In genomic region chrX:10485664-10486211, GRCm38 (mm10) we compare ENCODE assay signal across 8 mouse cellular contexts. TPM values are rescaled to one million over a fixed set of nuclear protein-coding genes. Genes with fewer than 3 reads are reported as not detected.
A peak's percentile ranks its signal among the peaks of the same experiment; 100 is the strongest.
DNase-seq lines count a peak whose midpoint lies in the region; ATAC-seq and TF ChIP-seq lines count a peak whose summit lies in the region.

No protein-coding gene starts in this region.

- peak overlapping the region; percentile 58 for H3K4me2 ChIP-seq in forebrain, embryonic 13.5 days
- peak overlapping the region; percentile 70 for H3K4me2 ChIP-seq in heart, embryonic 16.5 days (ENCODE audit: low read depth, low read length)
- H3K4me2 ChIP-seq in liver, embryonic 14.5 days (ENCODE audit: low read depth), result peak overlapping the region; percentile 20
- peak overlapping the region; percentile 47 for H3K4me2 ChIP-seq in neural tube, embryonic 14.5 days (ENCODE audit: low read depth, low read length)

- 14% methylated on average over 26 of the region's 27 CpGs for WGBS in forebrain, embryonic 13.5 days
- 10% methylated on average over 27 of the region's 27 CpGs for WGBS in heart, embryonic 16.5 days
- WGBS in liver, embryonic 14.5 days (ENCODE audit: insufficient replicate concordance), result 12% methylated on average over 27 of the region's 27 CpGs
- WGBS in neural tube, embryonic 14.5 days, result 11% methylated on average over 27 of the region's 27 CpGs

- peak; percentile 85 for DNase-seq in brain, embryonic 14.5 days (ENCODE audit: low read depth)
- peak; percentile 29 to 51 for DNase-seq in kidney, postnatal 36 days
- no peak for DNase-seq in liver, embryonic 14.5 days (ENCODE audit: low read depth in 3 of 3, low spot score in 3 of 3)

- no peaks in the 10 kb centered on the region for H3K36me3 ChIP-seq in E14TG2a.4 (ENCODE audit: insufficient read depth, low read length)
- H3K36me3 ChIP-seq in forebrain, embryonic 13.5 days (ENCODE audit: poor library complexity, severe bottlenecking), result no peaks in the 10 kb centered on the region
- no peaks in the 10 kb centered on the region for H3K36me3 ChIP-seq in heart, embryonic 16.5 days (ENCODE audit: control insufficient read depth, insufficient read depth)
- H3K36me3 ChIP-seq in liver, embryonic 14.5 days (replicated peaks; ENCODE audit: control insufficient read depth, insufficient read depth, low read depth), result no peaks in the 10 kb centered on the region
- H3K36me3 ChIP-seq in neural tube, embryonic 14.5 days (ENCODE audit: control insufficient read depth, insufficient read depth, low read length), result no peaks in the 10 kb centered on the region

- no peaks in the 10 kb centered on the region; the same call in 1 of the 2 replicates for H3K4me1 ChIP-seq in E14TG2a.4 (replicated peaks; ENCODE audit: low read depth, low read length)
- no peaks in the 10 kb centered on the region for H3K4me1 ChIP-seq in forebrain, embryonic 13.5 days
- H3K4me1 ChIP-seq in heart, embryonic 16.5 days (ENCODE audit: control insufficient read depth, insufficient read depth, low read length), result no peaks in the 10 kb centered on the region
- no peaks in the 10 kb centered on the region for H3K4me1 ChIP-seq in liver, embryonic 14.5 days (replicated peaks; ENCODE audit: control insufficient read depth in 2 of 2, insufficient read depth in 2 of 2, low read length in 1 of 2)
- no peaks in the 10 kb centered on the region for H3K4me1 ChIP-seq in neural tube, embryonic 14.5 days (ENCODE audit: control insufficient read depth, insufficient read depth, low read length)

- ATAC-seq in forebrain, embryonic 13.5 days, result peak; percentile 88
- peak; percentile 78 for ATAC-seq in heart, embryonic 16.5 days (replicated peaks; ENCODE audit: extremely low read depth, insufficient read depth, low FRiP score)
- ATAC-seq in liver, embryonic 14.5 days (ENCODE audit: insufficient read depth), result no peak
- peak; percentile 93 for ATAC-seq in neural tube, embryonic 14.5 days (ENCODE audit: low read depth)
- no peak for ATAC-seq in megakaryocyte, adult 5-6 weeks (ENCODE audit: poor library complexity, severe bottlenecking)

- no peak for TF ChIP-seq CTCF in E14TG2a.4 (conservative IDR thresholded peaks at IDR 0.05; ENCODE audit: low read length)
- TF ChIP-seq CTCF in brain, embryonic 14.5 days (IDR thresholded peaks at IDR 0.05; ENCODE audit: borderline replicate concordance, extremely low read depth, insufficient read depth, insufficient read length), result peak; percentile 15; the same call in 1 of the 2 replicates
- no peak for TF ChIP-seq CTCF in liver, embryonic 14.5 days (IDR thresholded peaks at IDR 0.05; ENCODE audit: low read depth)

- H3K27me3 ChIP-seq in E14TG2a.4 (ENCODE audit: insufficient read depth, low read length), result peaks cover 18% of the 10 kb centered on the region
- H3K27me3 ChIP-seq in forebrain, embryonic 13.5 days, result no peaks in the 10 kb centered on the region
- no peaks in the 10 kb centered on the region for H3K27me3 ChIP-seq in heart, embryonic 16.5 days (ENCODE audit: control insufficient read depth, insufficient read depth, low read length)
- no peaks in the 10 kb centered on the region for H3K27me3 ChIP-seq in liver, embryonic 14.5 days (ENCODE audit: control insufficient read depth, insufficient read depth, low read length)
- H3K27me3 ChIP-seq in neural tube, embryonic 14.5 days (ENCODE audit: control insufficient read depth, insufficient read depth, low read length), result no peaks in the 10 kb centered on the region

- H3K4me3 ChIP-seq in E14TG2a.4 (replicated peaks; ENCODE audit: low read length), result peak overlapping the region; percentile 73
- H3K4me3 ChIP-seq in forebrain, embryonic 13.5 days, result peak overlapping the region; percentile 51
- H3K4me3 ChIP-seq in heart, embryonic 16.5 days (ENCODE audit: low read length), result peak overlapping the region; percentile 63
- H3K4me3 ChIP-seq in liver, embryonic 14.5 days (ENCODE audit: insufficient read depth in 1 of 2, low read depth in 2 of 2, low read length in 2 of 2), result peak overlapping the region; percentile 38 to 61
- peak overlapping the region; percentile 46 for H3K4me3 ChIP-seq in neural tube, embryonic 14.5 days (ENCODE audit: low read depth, low read length)

- no peak for TF ChIP-seq POLR2A in brain, embryonic 14.5 days (IDR thresholded peaks at IDR 0.05; ENCODE audit: borderline replicate concordance, extremely low read depth, insufficient read depth, insufficient read length, poor library complexity, severe bottlenecking)

- TF ChIP-seq EP300 in liver, embryonic 14.5 days (IDR thresholded peaks at IDR 0.05; ENCODE audit: low read depth), result no peak

- H3K27ac ChIP-seq in forebrain, embryonic 13.5 days, result peak overlapping the region; percentile 65
- peak overlapping the region; percentile 68 for H3K27ac ChIP-seq in heart, embryonic 16.5 days (ENCODE audit: low read length)
- H3K27ac ChIP-seq in liver, embryonic 14.5 days, result no peak overlapping the region
- H3K27ac ChIP-seq in neural tube, embryonic 14.5 days (ENCODE audit: low read depth, low read length), result peak overlapping the region; percentile 58

- no peaks in the 10 kb centered on the region for H3K9me3 ChIP-seq in E14TG2a.4 (ENCODE audit: low read length)
- no peaks in the 10 kb centered on the region for H3K9me3 ChIP-seq in forebrain, embryonic 13.5 days (replicated peaks)
- H3K9me3 ChIP-seq in heart, embryonic 16.5 days (replicated peaks; ENCODE audit: control insufficient read depth, low read length), result no peaks in the 10 kb centered on the region
- H3K9me3 ChIP-seq in liver, embryonic 14.5 days (ENCODE audit: control insufficient read depth, low read length), result no peaks in the 10 kb centered on the region
- no peaks in the 10 kb centered on the region for H3K9me3 ChIP-seq in neural tube, embryonic 14.5 days (ENCODE audit: control insufficient read depth, low read length)

- peak overlapping the region; percentile 70 for H3K9ac ChIP-seq in forebrain, embryonic 13.5 days
- peak overlapping the region; percentile 69 for H3K9ac ChIP-seq in heart, embryonic 16.5 days (ENCODE audit: low read length)
- no peak overlapping the region for H3K9ac ChIP-seq in liver, embryonic 14.5 days (replicated peaks)
- peak overlapping the region; percentile 63 for H3K9ac ChIP-seq in neural tube, embryonic 14.5 days (replicated peaks; ENCODE audit: low read depth, low read length)

RNA-seq across cellular contexts. Expression of gene Tspan7, which starts 0.8 kb away (rescaled TPM):
- 230 and 262 TPM in 2 replicates for polyA plus RNA-seq in brain, embryonic 14.5 days (2012; rRNA removed)
- polyA plus RNA-seq in forebrain, embryonic 13.5 days (2015; fragmentation: Nextera tagmentation; extraction: Ambion mirVana), result 165 and 188 TPM in 2 replicates
- polyA plus RNA-seq in heart, embryonic 16.5 days (2015; fragmentation: Nextera tagmentation; extraction: Ambion mirVana), result 97.3 and 102 TPM in 2 replicates
- polyA plus RNA-seq in liver, embryonic 14.5 days (2012; rRNA removed), result 20.5 and 24.7 TPM in 2 replicates
- 36.9 and 39.5 TPM in 2 replicates for polyA plus RNA-seq in liver, embryonic 14.5 days (2014; fragmentation: Nextera tagmentation; extraction: Ambion mirVana)
- polyA plus RNA-seq in neural tube, embryonic 14.5 days (2014; fragmentation: Nextera tagmentation; extraction: Ambion mirVana), result 396 and 493 TPM in 2 replicates
- total RNA-seq in megakaryocyte, adult 5-6 weeks (2015), result 0.18 TPM in 1 of 2 replicates, not detected in the other
- not detected in 2 replicates for total RNA-seq in megakaryocyte, adult 5-6 weeks (2017)

Comparison
In these comparisons a context has a peak if more than half of its experiments do, and no peak if none do; other contexts are left out.
1. DNase-seq: peak in brain, embryonic 14.5 days (single experiment) and kidney, postnatal 36 days (2 of 2); none in liver, embryonic 14.5 days (0 of 3).
2. ATAC-seq: peak in forebrain, embryonic 13.5 days (single experiment), heart, embryonic 16.5 days (single experiment) and neural tube, embryonic 14.5 days (single experiment); none in liver, embryonic 14.5 days (single experiment) and megakaryocyte, adult 5-6 weeks (single experiment).
3. H3K4me2 ChIP-seq: peak in every context shown above with its lines; median percentile 70 in heart, embryonic 16.5 days; 58 in forebrain, embryonic 13.5 days; 47 in neural tube, embryonic 14.5 days; 20 in liver, embryonic 14.5 days.
4. Peak in every context shown above with its lines, with median percentiles within 50 percentile points of each other: H3K4me3 ChIP-seq.